Mouse (Mus musculus) myocyte (in vitro differentiated cells): Measurements from ENCODE around the gene Omg. TPM values are rescaled to one million over a fixed set of nuclear protein-coding genes. Genes with fewer than 3 reads are reported as not detected.
A peak's percentile ranks its signal among the peaks of the same experiment; 100 is the strongest.

ENCODE experiments used
- H3K27me3 ChIP-seq: one replicate; pipeline ENCODE4 v1.6.1; 2011; ENCODE audit not compliant: control insufficient read depth, insufficient read depth, insufficient read length
- H3K36me3 ChIP-seq: one replicate; pipeline ENCODE4 v1.6.1; 2011; ENCODE audit not compliant: control insufficient read depth, insufficient read depth
- H3K4me2 ChIP-seq: one replicate; pipeline ENCODE4 v1.6.1; 2011; ENCODE audit warnings: low read depth, control low read depth
- H3K4me3 ChIP-seq: one replicate; pipeline ENCODE4 v1.5.1; 2011; ENCODE audit warnings: mild to moderate bottlenecking, control low read depth, moderate library complexity
- H3K79me2 ChIP-seq: one replicate; pipeline ENCODE4 v1.6.1; 2011; ENCODE audit not compliant: control insufficient read depth, insufficient read depth
- H3ac ChIP-seq: one replicate; pipeline ENCODE4 v1.6.1; 2011; ENCODE audit not compliant: control insufficient read depth, insufficient read length
- CEBPB ChIP-seq: IDR thresholded peaks from 2 replicates; pipeline ENCODE4 v1.6.1; 2011; ENCODE audit warnings: mild to moderate bottlenecking, moderate library complexity; ENCODE audit not compliant: poor library complexity, insufficient read depth, severe bottlenecking
- E2F4 ChIP-seq: IDR thresholded peaks from one replicate; pipeline ENCODE4 v1.6.1; 2011; ENCODE audit warnings: mild to moderate bottlenecking, control low read depth, moderate library complexity; ENCODE audit not compliant: insufficient read depth
- MAX ChIP-seq: IDR thresholded peaks from one replicate; pipeline ENCODE4 v1.6.1; 2011; ENCODE audit warnings: low read depth, mild to moderate bottlenecking, control low read depth
- MYOD1 ChIP-seq, 3 experiments: IDR thresholded peaks; one replicate each; pipeline ENCODE4 v1.6.1; 2011; ENCODE audit warnings: control low read depth in 2 of 3, low read depth in 2 of 3, mild to moderate bottlenecking in 2 of 3, moderate library complexity in 1 of 3; ENCODE audit not compliant: insufficient read length in 2 of 3, control insufficient read depth in 1 of 3
- MYOG ChIP-seq, 3 experiments: IDR thresholded peaks; one replicate each; pipeline ENCODE4 v1.6.1; 2011; ENCODE audit warnings: control low read depth in 2 of 3, low read depth in 2 of 3, mild to moderate bottlenecking in 2 of 3; ENCODE audit not compliant: insufficient read length in 2 of 3, control insufficient read depth in 1 of 3, insufficient read depth in 1 of 3
- POLR2A ChIP-seq: IDR thresholded peaks from one replicate; pipeline ENCODE4 v1.6.1; 2011; ENCODE audit warnings: low read depth, mild to moderate bottlenecking, control low read depth, moderate library complexity; ENCODE audit not compliant: insufficient read length
- POLR2AphosphoS2 ChIP-seq: IDR thresholded peaks from one replicate; pipeline ENCODE4 v1.6.1; 2011; ENCODE audit warnings: low read depth, control low read depth; ENCODE audit not compliant: insufficient read length
- REST ChIP-seq: IDR thresholded peaks from one replicate; pipeline ENCODE4 v1.6.1; 2011; ENCODE audit warnings: mild to moderate bottlenecking, control low read depth, moderate library complexity; ENCODE audit not compliant: insufficient read depth, insufficient read length
- SRF ChIP-seq: IDR thresholded peaks from one replicate; pipeline ENCODE4 v1.6.1; 2011; ENCODE audit warnings: low read depth; ENCODE audit not compliant: control insufficient read depth, insufficient read length
- TCF12 ChIP-seq: IDR thresholded peaks from one replicate; pipeline ENCODE4 v1.6.1; 2011; ENCODE audit warnings: mild to moderate bottlenecking, control low read depth; ENCODE audit not compliant: poor library complexity, insufficient read depth, severe bottlenecking
- TCF3 ChIP-seq: IDR thresholded peaks from one replicate; pipeline ENCODE4 v1.6.1; 2011; ENCODE audit warnings: low read depth, control low read depth; ENCODE audit not compliant: insufficient read length
- USF1 ChIP-seq: IDR thresholded peaks from one replicate; pipeline ENCODE4 v1.6.1; 2011; ENCODE audit warnings: low read depth, mild to moderate bottlenecking, control low read depth, moderate library complexity
- polyA plus RNA-seq: library from polyadenylated mRNA; unstranded; fragments of >200 nt; fragmentation: generic; extraction: Trizol; gene quantifications from one replicate; pipeline ENCODE4 v1.2.1, GENCODE M21; 2012; ENCODE audit warnings: missing spikeins

Omg gene
- polyA plus RNA-seq, 1 experiment, result 0.05 TPM

DNA sequence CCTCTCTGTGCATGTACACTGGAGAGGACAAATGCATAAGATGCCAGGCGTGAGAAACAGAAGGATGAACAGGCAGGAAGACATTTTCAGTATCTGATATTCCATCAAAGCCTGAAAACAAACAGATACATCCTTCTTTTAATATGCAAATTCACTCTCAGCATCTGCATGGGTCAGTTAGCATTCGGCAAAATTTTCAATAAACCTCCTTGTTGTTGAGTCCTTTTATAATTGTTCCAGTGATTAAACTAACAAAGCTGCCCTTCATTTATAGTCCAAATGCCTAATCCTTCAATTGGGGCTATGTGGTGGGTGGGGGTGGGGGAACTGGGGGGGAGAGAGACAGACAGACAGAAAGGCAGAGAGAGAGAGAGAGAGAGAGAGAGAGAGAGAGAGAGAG, 967 bp downstream of the Omg start:
- no peaks in the 10 kb centered on the region for H3K27me3 ChIP-seq
- no peak overlapping the region for H3ac ChIP-seq
- no peaks in the 10 kb centered on the region for H3K79me2 ChIP-seq
- no peak overlapping the region for H3K4me2 ChIP-seq
- no peak for TF ChIP-seq MYOD1 (IDR thresholded peaks at IDR 0.05; ENCODE audit: control insufficient read depth in 1 of 3, insufficient read length in 2 of 3, low read depth in 2 of 3)
- TF ChIP-seq TCF12, result no peak
- TF ChIP-seq USF1, result no peak
- no peak for TF ChIP-seq TCF3
- no peak for TF ChIP-seq CEBPB
- no peak for TF ChIP-seq REST
- no peak for TF ChIP-seq MYOG (IDR thresholded peaks at IDR 0.05; ENCODE audit: control insufficient read depth in 1 of 3, insufficient read depth in 1 of 3, insufficient read length in 2 of 3, low read depth in 2 of 3)
- no peak for TF ChIP-seq SRF
- no peak for TF ChIP-seq MAX
- no peak for TF ChIP-seq POLR2A
- no peaks in the 10 kb centered on the region for H3K36me3 ChIP-seq
- H3K4me3 ChIP-seq, result no peak overlapping the region

- Histone ChIP-seq H3K36me3 (no peaks in the 10 kb centered on the region), H3K4me3 (peak overlapping the region; percentile 0), H3K79me2 (no peaks in the 10 kb centered on the region), H3K4me2 (peak overlapping the region; percentile 76), H3ac (no peak overlapping the region), H3K27me3 (no peaks in the 10 kb centered on the region)
- no peak for TF ChIP-seq TCF12
Observed at GRCm38 (mm10) chr11:79494976-79495800, 8.7 kb downstream of the Omg start.

- no peak overlapping the region for H3K4me2 ChIP-seq
- H3K36me3 ChIP-seq, result peaks cover 29% of the 10 kb centered on the region
- no peaks in the 10 kb centered on the region for H3K27me3 ChIP-seq
- no peak for TF ChIP-seq MAX
- H3K4me3 ChIP-seq, result no peak overlapping the region
- H3K79me2 ChIP-seq, result no peaks in the 10 kb centered on the region
- H3ac ChIP-seq, result no peak overlapping the region
Observed at GRCm38 (mm10) chr11:79484721-79485120, 19.2 kb downstream of the Omg start.

- no peak for TF ChIP-seq E2F4
- TF ChIP-seq MYOG (IDR thresholded peaks at IDR 0.05; ENCODE audit: control insufficient read depth in 1 of 3, insufficient read depth in 1 of 3, insufficient read length in 2 of 3, low read depth in 2 of 3), result no peak
- no peak for TF ChIP-seq POLR2A
- TF ChIP-seq TCF3, result no peak
- TF ChIP-seq MYOD1 (IDR thresholded peaks at IDR 0.05; ENCODE audit: control insufficient read depth in 1 of 3, insufficient read length in 2 of 3, low read depth in 2 of 3), result no peak
- no peak for TF ChIP-seq POLR2AphosphoS2
- no peak for TF ChIP-seq TCF12
- TF ChIP-seq USF1, result no peak
- TF ChIP-seq REST, result no peak
- TF ChIP-seq CEBPB, result no peak
- no peak for TF ChIP-seq MAX
- no peak for TF ChIP-seq SRF
- Histone ChIP-seq H3K36me3 (peaks cover 28% of the 10 kb centered on the region), H3ac (no peak overlapping the region), H3K4me2 (no peak overlapping the region), H3K27me3 (no peaks in the 10 kb centered on the region), H3K4me3 (no peak overlapping the region), H3K79me2 (no peaks in the 10 kb centered on the region)
Observed at GRCm38 (mm10) chr11:79483876-79484528, 19.9 kb downstream of the Omg start.

GRCm38 (mm10) chr11:79483392-79483791, 20.5 kb downstream of the Omg start:
- Histone ChIP-seq H3K36me3 (peaks cover 30% of the 10 kb centered on the region), H3K4me3 (no peak overlapping the region), H3K4me2 (no peak overlapping the region), H3K27me3 (no peaks in the 10 kb centered on the region), H3ac (no peak overlapping the region), H3K79me2 (no peaks in the 10 kb centered on the region)
- TF ChIP-seq POLR2AphosphoS2 (no peak), MYOD1 (IDR thresholded peaks at IDR 0.05; ENCODE audit: control insufficient read depth in 1 of 3, insufficient read length in 2 of 3, low read depth in 2 of 3) (no peak), MYOG (IDR thresholded peaks at IDR 0.05; ENCODE audit: control insufficient read depth in 1 of 3, insufficient read depth in 1 of 3, insufficient read length in 2 of 3, low read depth in 2 of 3) (no peak), E2F4 (no peak), MAX (no peak), TCF12 (no peak), TCF3 (no peak), SRF (no peak), POLR2A (no peak), USF1 (no peak), REST (no peak), CEBPB (no peak)
